Mouse (Mus musculus) testis, adult 2 months (tissue): Measurements from ENCODE around the gene Maml3. TPM values are rescaled to one million over a fixed set of nuclear protein-coding genes. Genes with fewer than 3 reads are reported as not detected.

Source experiments
- H3K27ac ChIP-seq: fragments of 200-500 bp; 2 replicates; pipeline ENCODE4 v1.5.1; 2012; ENCODE audit warnings: low read depth, low read length; ENCODE audit not compliant: control insufficient read depth, insufficient read depth
- H3K27me3 ChIP-seq: fragments of 200-500 bp; 2 replicates; pipeline ENCODE4 v1.6.1; 2012; ENCODE audit warnings: mild to moderate bottlenecking, low read length, moderate library complexity; ENCODE audit not compliant: control insufficient read depth, insufficient read depth
- H3K36me3 ChIP-seq: fragments of 200-500 bp; 2 replicates; pipeline ENCODE4 v1.6.1; 2012; ENCODE audit warnings: mild to moderate bottlenecking, low read length; ENCODE audit not compliant: control insufficient read depth, insufficient read depth
- H3K4me1 ChIP-seq: fragments of 200-500 bp; 2 replicates; pipeline ENCODE4 v1.6.1; 2012; ENCODE audit warnings: low read length; ENCODE audit not compliant: control insufficient read depth, insufficient read depth
- H3K4me3 ChIP-seq: fragments of 200-500 bp; 2 replicates; pipeline ENCODE4 v1.5.1; 2012; ENCODE audit warnings: low read depth, mild to moderate bottlenecking, low read length, moderate library complexity, mixed read lengths; ENCODE audit not compliant: control insufficient read depth
- CTCF ChIP-seq: fragments of 200-500 bp; IDR thresholded peaks from 2 replicates; pipeline ENCODE4 v1.5.1; 2012; ENCODE audit warnings: low read depth, mild to moderate bottlenecking, inconsistent platforms, low read length, moderate library complexity; ENCODE audit not compliant: control insufficient read depth, insufficient read depth, insufficient replicate concordance
- POLR2A ChIP-seq: fragments of 200-500 bp; IDR thresholded peaks from 2 replicates; pipeline ENCODE4 v1.6.1; 2012; ENCODE audit warnings: low read depth, mild to moderate bottlenecking, inconsistent platforms, low read length, moderate library complexity; ENCODE audit not compliant: control insufficient read depth
- polyA plus RNA-seq: library from polyadenylated mRNA; depleted of rRNA; stranded (reverse); fragments of >200 nt; gene quantifications from 2 replicates; pipeline ENCODE4 v1.2.3, GENCODE M21; 2012

The Maml3 gene
- polyA plus RNA-seq, 1 experiment = 2.9 TPM

DNA sequence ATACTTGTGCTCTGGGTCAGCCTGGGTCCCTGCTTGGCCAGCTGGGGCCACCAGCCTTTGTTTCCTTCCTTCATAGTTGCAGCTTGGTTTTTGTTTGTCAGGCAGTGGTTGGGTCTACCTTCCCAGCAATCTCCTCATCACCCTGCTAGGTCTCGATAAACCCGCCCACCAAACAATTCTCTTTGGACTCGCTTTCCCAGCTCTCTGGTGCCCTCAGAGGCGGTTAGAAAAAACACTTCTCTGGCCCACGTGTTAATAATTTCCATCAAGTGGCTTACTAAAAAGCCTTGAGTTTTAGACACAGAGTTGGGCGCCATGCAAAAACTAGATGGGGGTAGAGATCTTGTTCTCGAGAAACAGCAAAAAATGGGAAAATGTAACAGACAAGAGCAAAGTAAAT, 253.3 kb downstream of the Maml3 start:
- Histone ChIP-seq H3K36me3 (no peaks in the 10 kb centered on the region), H3K27ac (no peak overlapping the region), H3K27me3 (no peaks in the 10 kb centered on the region)

DNA sequence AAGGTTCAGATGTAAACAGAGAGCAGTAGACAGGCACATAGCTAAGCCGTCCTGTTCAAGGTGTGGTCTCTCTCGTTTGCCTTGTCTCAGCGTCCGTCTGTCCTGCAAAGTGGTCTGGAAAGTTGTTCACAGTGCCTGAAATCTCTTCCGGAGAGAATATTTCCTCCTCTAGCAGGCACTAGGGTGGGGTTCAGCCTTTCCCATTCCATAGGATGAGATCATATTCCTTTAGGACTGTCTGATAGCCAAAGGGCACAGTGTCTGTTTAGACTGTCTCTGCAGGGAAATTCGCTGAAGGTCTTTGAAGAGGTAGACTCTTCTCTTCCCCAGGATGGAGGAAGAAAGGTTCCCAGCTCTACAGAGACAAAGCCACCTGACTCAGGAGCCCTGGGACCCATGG, 255.4 kb downstream of the Maml3 start:
- no peak overlapping the region for H3K27ac ChIP-seq
- no peaks in the 10 kb centered on the region for H3K36me3 ChIP-seq

More for the DNA sequence above, 253.3 kb downstream of the Maml3 start:
- no peak overlapping the region for H3K4me3 ChIP-seq
- TF ChIP-seq CTCF (no peak), POLR2A (no peak)
- no peaks in the 10 kb centered on the region for H3K4me1 ChIP-seq

DNA sequence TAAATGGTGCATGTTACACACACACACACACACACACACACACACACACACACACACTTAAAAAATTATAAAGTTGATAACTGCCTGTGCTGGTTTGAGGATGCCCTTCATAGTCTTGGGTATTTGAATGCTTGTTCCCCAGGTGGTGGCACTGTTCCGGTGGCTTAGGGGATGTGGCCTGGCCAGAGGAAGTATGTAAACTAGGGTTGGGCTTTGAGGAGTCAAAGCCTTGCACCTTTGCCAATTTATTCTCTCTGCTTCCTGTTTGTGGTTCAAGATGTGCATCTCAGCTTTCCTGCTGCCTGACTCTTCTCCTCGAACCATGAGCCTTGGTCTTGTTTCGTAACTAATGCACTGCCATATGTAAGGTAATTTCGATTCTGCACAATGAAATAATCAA, 257.6 kb downstream of the Maml3 start:
- TF ChIP-seq POLR2A (no peak), CTCF (no peak)
- no peaks in the 10 kb centered on the region for H3K27me3 ChIP-seq

More for the DNA sequence above, 255.4 kb downstream of the Maml3 start:
- no peaks in the 10 kb centered on the region for H3K27me3 ChIP-seq
- H3K4me3 ChIP-seq = no peak overlapping the region
- TF ChIP-seq POLR2A (no peak), CTCF (no peak)
- no peaks in the 10 kb centered on the region for H3K4me1 ChIP-seq

DNA sequence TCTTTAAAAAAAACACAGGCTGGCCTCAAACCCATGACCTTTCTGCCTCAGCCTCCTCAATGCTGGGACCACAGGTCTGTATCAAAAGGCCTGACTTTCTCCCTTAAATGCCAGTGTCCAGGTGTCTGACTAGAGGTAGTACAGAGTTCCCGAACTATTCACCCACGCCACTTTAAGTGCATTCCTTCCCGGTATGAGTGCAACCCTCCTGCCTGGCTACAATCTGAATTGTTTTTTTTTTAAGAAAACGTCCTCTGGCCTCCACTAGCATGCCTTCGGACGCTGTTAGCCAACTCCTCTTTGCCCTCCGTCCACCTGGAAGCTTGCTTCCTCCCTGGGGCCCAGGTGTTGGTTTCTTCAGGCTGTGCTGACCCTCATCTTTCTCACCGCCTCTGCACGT, 260.6 kb downstream of the Maml3 start:
- H3K4me1 ChIP-seq = no peaks in the 10 kb centered on the region
- no peaks in the 10 kb centered on the region for H3K27me3 ChIP-seq
- no peak overlapping the region for H3K4me3 ChIP-seq
- no peak for TF ChIP-seq CTCF
- TF ChIP-seq POLR2A = no peak
- H3K27ac ChIP-seq = no peak overlapping the region
- H3K36me3 ChIP-seq = no peaks in the 10 kb centered on the region

More for the DNA sequence above, 257.6 kb downstream of the Maml3 start:
- Histone ChIP-seq H3K27ac (no peak overlapping the region), H3K36me3 (no peaks in the 10 kb centered on the region), H3K4me1 (no peaks in the 10 kb centered on the region), H3K4me3 (no peak overlapping the region)

DNA sequence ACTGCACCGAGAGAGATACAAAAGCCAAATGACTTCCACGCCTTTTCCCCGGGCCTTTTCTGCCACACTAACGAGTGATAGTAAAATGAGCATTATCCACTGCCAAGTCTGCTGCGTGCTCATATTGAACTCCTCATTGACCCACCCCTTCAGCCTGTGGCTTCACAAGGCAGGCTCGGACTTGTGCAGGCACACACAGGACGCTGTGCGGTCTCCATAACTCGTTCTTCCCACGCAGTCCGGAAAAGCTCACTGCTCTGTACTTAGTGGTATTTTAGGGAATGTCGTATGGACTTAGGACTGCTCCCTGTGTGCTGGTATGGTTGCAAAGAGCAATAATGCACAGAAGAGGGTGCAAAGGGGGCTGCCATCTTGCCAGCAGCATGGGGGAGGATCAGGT, 262.7 kb downstream of the Maml3 start:
- no peaks in the 10 kb centered on the region for H3K27me3 ChIP-seq
- H3K4me3 ChIP-seq = no peak overlapping the region
- H3K36me3 ChIP-seq = no peaks in the 10 kb centered on the region
- no peak overlapping the region for H3K27ac ChIP-seq
- H3K4me1 ChIP-seq = no peaks in the 10 kb centered on the region
- no peak for TF ChIP-seq POLR2A

DNA sequence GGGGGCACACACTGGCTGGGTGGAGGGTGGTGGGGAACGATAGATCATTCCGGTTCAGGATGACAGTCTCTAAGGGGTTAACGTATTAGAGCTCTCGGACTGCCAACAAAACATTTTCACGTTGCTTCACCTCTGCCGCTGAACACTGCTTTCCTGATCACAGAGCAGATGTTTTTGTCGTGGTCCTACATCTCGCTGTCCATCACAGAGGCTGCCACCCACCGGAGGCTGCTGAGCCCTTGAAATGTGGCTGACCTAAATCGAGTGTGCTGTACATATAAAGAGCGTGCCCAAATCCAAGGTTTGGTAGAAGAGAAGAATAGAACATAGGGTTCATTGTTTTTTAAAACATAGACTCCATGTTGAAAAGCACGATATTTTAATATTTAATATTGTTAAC, 263.3 kb downstream of the Maml3 start:
- Histone ChIP-seq H3K4me1 (no peaks in the 10 kb centered on the region), H3K36me3 (no peaks in the 10 kb centered on the region), H3K27me3 (no peaks in the 10 kb centered on the region), H3K27ac (no peak overlapping the region), H3K4me3 (no peak overlapping the region)
- TF ChIP-seq POLR2A = no peak
- no peak for TF ChIP-seq CTCF

DNA sequence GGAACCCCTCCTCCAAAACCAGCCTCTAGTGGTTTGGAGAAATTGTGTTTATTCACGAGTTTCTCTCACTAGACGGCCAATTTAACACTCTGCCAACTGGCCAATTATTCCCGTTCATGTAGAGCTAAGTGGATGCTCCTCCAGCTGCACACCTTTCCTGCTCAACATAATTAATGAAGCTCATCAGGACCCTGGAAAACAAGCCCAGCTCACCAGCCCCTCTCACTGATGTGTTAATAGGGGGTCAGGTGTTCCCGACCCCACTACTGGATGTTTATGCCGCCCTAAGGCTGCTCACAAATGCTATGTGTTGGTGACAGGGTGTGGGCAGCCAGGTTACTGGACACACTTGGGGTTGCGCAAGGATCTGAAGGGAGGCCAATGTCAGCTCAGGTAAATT, 263.7 kb downstream of the Maml3 start:
- H3K27me3 ChIP-seq = no peaks in the 10 kb centered on the region
- no peak overlapping the region for H3K27ac ChIP-seq
- no peaks in the 10 kb centered on the region for H3K4me1 ChIP-seq
- no peak for TF ChIP-seq POLR2A
- no peak for TF ChIP-seq CTCF
- H3K36me3 ChIP-seq = no peaks in the 10 kb centered on the region
- no peak overlapping the region for H3K4me3 ChIP-seq
